Mouse (Mus musculus): ENCODE results near the gene Gm20918.
"Not testable (repeated sequence)": the region's sequence is repeated elsewhere in the genome, so short reads cannot be mapped to it uniquely, and the experiment has no call there.

Gene Gm20918

DNA sequence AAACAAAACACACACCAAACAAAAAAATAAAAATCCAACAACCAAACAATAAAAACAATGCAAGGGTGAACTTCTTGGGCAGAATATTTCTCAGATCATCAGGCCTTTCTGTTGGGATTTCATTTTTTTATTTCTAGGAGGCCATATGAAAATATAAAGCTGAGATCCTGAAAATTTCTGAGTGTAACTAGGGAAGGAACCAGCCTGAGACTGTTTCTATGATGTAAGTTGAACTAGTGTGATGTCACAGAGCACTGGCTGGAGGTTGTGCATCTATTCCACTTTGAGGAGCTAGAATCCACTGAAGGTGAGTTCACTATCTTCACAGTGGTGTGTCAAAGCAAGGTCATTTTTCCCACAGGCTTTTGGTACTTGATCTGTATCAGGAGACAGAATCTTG lies at the start of gene Gm20918:
Gene Gm20918, plus strand, starts transcription at position 301 of the 400 bp plus-strand sequence.
- not testable (repeated sequence) for ATAC-seq (ENCODE audit: insufficient number of reproducible peaks, low FRiP score, low TSS enrichment)
